Mouse (Mus musculus): Measurements from ENCODE around the gene Incenp. TPM values are rescaled to one million over a fixed set of nuclear protein-coding genes. Genes with fewer than 3 reads are reported as not detected.
"Not testable (repeated sequence)": the region's sequence is repeated elsewhere in the genome, so short reads cannot be mapped to it uniquely, and the experiment has no call there.

The Incenp gene
- polyA plus RNA-seq, 1 experiment from 2014 or later: 52.2 TPM

DNA sequence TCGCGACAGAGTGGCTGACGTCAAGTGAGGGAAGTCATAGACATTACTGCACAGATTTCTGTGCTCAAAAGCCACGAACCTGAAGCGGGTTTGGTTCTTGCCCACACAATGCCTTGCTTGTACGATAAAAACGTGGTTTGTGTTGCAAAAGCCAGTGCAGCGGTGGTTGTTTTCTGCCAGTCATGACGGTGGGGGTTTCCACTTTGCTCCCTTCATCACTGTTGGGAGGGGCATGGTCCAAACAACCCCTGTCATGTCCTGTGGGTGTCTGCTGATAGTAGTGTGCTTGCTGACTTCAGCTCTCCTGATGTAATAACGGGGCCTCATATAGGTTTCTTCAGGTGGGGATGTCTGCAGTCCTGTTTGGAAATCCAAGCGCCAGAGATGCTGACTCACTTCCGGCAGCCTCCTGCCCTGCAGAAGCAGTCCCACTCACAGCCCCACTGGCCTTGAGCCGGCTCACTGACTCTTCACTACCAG lies 39.5 kb upstream of the Incenp start:
- 0 out of 2 replicates have a peak overlapping the region, but pooled peaks have one; percentile 7 for H3K4me2 ChIP-seq (ENCODE audit: low read length)
- 45% methylated on average over 13 of the region's 13 CpGs for WGBS
- H3K4me1 ChIP-seq (ENCODE audit: control insufficient read depth in 2 of 2, insufficient read depth in 2 of 2, low read length in 2 of 2): peaks cover 21 to 28% of the 10 kb centered on the region in 2 experiments
- H3K9ac ChIP-seq (ENCODE audit: low read length): no peak overlapping the region
- H3K27ac ChIP-seq (replicated peaks in 1 of 2; ENCODE audit: control insufficient read depth in 1 of 2, insufficient read depth in 1 of 2, low read depth in 2 of 2, low read length in 2 of 2): peak overlapping the region in 1 of 2 experiments; percentile 1; a peak in 1 of 4 replicates
- no peak for ATAC-seq (ENCODE audit: insufficient number of reproducible peaks, insufficient read depth, low FRiP score, low read depth)
- H3K36me3 ChIP-seq (ENCODE audit: control insufficient read depth, insufficient read depth, low read length): no peaks in the 10 kb centered on the region
- H3K27me3 ChIP-seq (ENCODE audit: control insufficient read depth, insufficient read depth, low read length): no peaks in the 10 kb centered on the region
- no peaks in the 10 kb centered on the region for H3K9me3 ChIP-seq (ENCODE audit: control insufficient read depth, low read length)
- H3K4me3 ChIP-seq (ENCODE audit: control insufficient read depth in 1 of 2, insufficient read depth in 1 of 2, low read depth in 1 of 2, low read length in 2 of 2): no peak overlapping the region

DNA sequence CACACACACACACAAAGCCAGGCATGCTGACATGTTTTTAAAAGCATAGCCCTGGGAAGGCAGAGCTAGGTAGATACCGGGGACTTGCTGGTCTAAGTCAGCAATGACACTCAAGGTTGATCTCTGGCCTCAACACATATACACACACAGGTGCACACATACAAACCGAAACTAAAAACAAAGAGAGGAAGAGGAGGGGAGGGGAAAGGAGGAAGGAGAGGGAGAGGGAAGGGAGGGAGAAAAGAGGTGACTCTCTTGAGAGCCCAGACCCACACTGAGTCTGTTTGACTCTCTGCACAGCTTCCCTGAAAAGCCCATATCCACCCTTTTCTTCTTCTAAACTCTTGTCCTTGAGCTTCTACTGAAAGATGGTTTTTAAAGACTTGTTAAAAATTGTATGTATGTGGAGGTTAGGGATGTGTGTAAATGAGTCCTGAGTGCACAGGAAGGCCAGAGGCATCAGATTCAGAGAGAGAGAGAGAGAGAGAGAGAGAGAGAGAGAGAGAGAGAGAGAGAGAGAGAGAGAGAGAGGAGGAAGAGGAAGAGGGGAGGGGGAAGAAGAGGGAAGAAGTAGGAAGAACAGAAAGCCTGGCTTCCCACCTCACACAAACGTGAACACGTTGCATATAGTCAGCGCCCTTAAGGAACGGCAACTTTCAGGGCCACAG lies 38.9 kb upstream of the Incenp start:
- H3K9me3 ChIP-seq (ENCODE audit: control insufficient read depth, low read length): no peaks in the 10 kb centered on the region
- H3K9ac ChIP-seq (ENCODE audit: low read length): no peak overlapping the region
- ATAC-seq (ENCODE audit: insufficient number of reproducible peaks, insufficient read depth, low FRiP score, low read depth): no peak
- 55% methylated on average over 6 of the region's 6 CpGs for WGBS
- no peak overlapping the region for H3K4me3 ChIP-seq (ENCODE audit: control insufficient read depth in 1 of 2, insufficient read depth in 1 of 2, low read depth in 1 of 2, low read length in 2 of 2)
- peak overlapping the region in 1 of 2 experiments; percentile 1; a peak in 1 of 4 replicates for H3K27ac ChIP-seq (replicated peaks in 1 of 2; ENCODE audit: control insufficient read depth in 1 of 2, insufficient read depth in 1 of 2, low read depth in 2 of 2, low read length in 2 of 2)
- no peaks in the 10 kb centered on the region for H3K27me3 ChIP-seq (ENCODE audit: control insufficient read depth, insufficient read depth, low read length)
- 0 out of 2 replicates have a peak overlapping the region, but pooled peaks have one; percentile 7 for H3K4me2 ChIP-seq (ENCODE audit: low read length)
- H3K4me1 ChIP-seq (ENCODE audit: control insufficient read depth in 2 of 2, insufficient read depth in 2 of 2, low read length in 2 of 2): peaks cover 20 to 26% of the 10 kb centered on the region in 2 experiments
- no peaks in the 10 kb centered on the region for H3K36me3 ChIP-seq (ENCODE audit: control insufficient read depth, insufficient read depth, low read length)

DNA sequence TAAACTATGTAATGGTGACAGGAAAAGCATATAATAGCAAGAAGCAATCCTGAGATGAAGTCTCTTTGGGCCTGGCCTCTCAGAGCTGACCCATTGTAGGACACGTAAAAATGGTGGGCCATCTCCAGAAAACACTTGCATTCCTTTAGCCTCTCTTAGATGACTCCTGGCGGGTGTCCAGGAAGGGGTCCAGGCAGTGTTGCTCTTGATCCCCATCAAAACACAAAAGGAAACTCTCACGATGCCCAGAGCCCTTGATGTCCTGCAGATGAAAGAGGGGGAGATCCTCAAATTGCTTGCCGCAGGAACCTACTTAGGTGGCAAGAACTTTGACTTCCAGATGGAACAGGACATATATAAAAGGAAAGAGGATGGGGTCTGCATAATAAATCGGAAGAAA lies 38.1 kb upstream of the Incenp start:
- H3K9me3 ChIP-seq (ENCODE audit: control insufficient read depth, low read length): no peaks in the 10 kb centered on the region
- H3K36me3 ChIP-seq (ENCODE audit: control insufficient read depth, insufficient read depth, low read length): no peaks in the 10 kb centered on the region
- H3K9ac ChIP-seq (ENCODE audit: low read length): no peak overlapping the region
- H3K4me2 ChIP-seq (ENCODE audit: low read length): no peak overlapping the region
- H3K27me3 ChIP-seq (ENCODE audit: control insufficient read depth, insufficient read depth, low read length): no peaks in the 10 kb centered on the region
- peaks cover 12 to 17% of the 10 kb centered on the region in 2 experiments; a peak in 3 of 4 replicates for H3K4me1 ChIP-seq (ENCODE audit: control insufficient read depth in 2 of 2, insufficient read depth in 2 of 2, low read length in 2 of 2)
- no peak for ATAC-seq (ENCODE audit: insufficient number of reproducible peaks, insufficient read depth, low FRiP score, low read depth)
- H3K27ac ChIP-seq (replicated peaks in 1 of 2; ENCODE audit: control insufficient read depth in 1 of 2, insufficient read depth in 1 of 2, low read depth in 2 of 2, low read length in 2 of 2): no peak overlapping the region
- H3K4me3 ChIP-seq (ENCODE audit: control insufficient read depth in 1 of 2, insufficient read depth in 1 of 2, low read depth in 1 of 2, low read length in 2 of 2): no peak overlapping the region
- 50% methylated on average over 5 of the region's 5 CpGs for WGBS

- Histone ChIP-seq H3K9me3 (ENCODE audit: control insufficient read depth, low read length) (no peaks in the 10 kb centered on the region), H3K4me3 (ENCODE audit: control insufficient read depth in 1 of 2, insufficient read depth in 1 of 2, low read depth in 1 of 2, low read length in 2 of 2) (no peak overlapping the region), H3K27me3 (ENCODE audit: control insufficient read depth, insufficient read depth, low read length) (no peaks in the 10 kb centered on the region), H3K36me3 (ENCODE audit: control insufficient read depth, insufficient read depth, low read length) (no peaks in the 10 kb centered on the region), H3K27ac (replicated peaks in 1 of 2; ENCODE audit: control insufficient read depth in 1 of 2, insufficient read depth in 1 of 2, low read depth in 2 of 2, low read length in 2 of 2) (no peak overlapping the region), H3K4me2 (ENCODE audit: low read length) (no peak overlapping the region), H3K9ac (ENCODE audit: low read length) (no peak overlapping the region), H3K4me1 (ENCODE audit: control insufficient read depth in 2 of 2, insufficient read depth in 2 of 2, low read length in 2 of 2) (peaks cover 8 to 12% of the 10 kb centered on the region in 2 experiments; a peak in 3 of 4 replicates)
- 67% methylated on average over 5 of the region's 5 CpGs for WGBS
- ATAC-seq (ENCODE audit: insufficient number of reproducible peaks, insufficient read depth, low FRiP score, low read depth): no peak
These were observed 37.2 kb upstream of the Incenp start for GRCm38 (mm10) chr19:9936579-9936978.

GRCm38 (mm10) chr19:9933908-9934307 lies 34.6 kb upstream of the Incenp start:
- H3K4me2 ChIP-seq (ENCODE audit: low read length): no peak overlapping the region
- no peaks in the 10 kb centered on the region for H3K27me3 ChIP-seq (ENCODE audit: control insufficient read depth, insufficient read depth, low read length)
- H3K27ac ChIP-seq (replicated peaks in 1 of 2; ENCODE audit: control insufficient read depth in 1 of 2, insufficient read depth in 1 of 2, low read depth in 2 of 2, low read length in 2 of 2): no peak overlapping the region
- H3K36me3 ChIP-seq (ENCODE audit: control insufficient read depth, insufficient read depth, low read length): no peaks in the 10 kb centered on the region
- peaks cover 11 to 12% of the 10 kb centered on the region in 2 experiments; a peak in 3 of 4 replicates for H3K4me1 ChIP-seq (ENCODE audit: control insufficient read depth in 2 of 2, insufficient read depth in 2 of 2, low read length in 2 of 2)
- 69% methylated on average over 2 of the region's 2 CpGs for WGBS
- H3K9ac ChIP-seq (ENCODE audit: low read length): no peak overlapping the region
- no peak for ATAC-seq (ENCODE audit: insufficient number of reproducible peaks, insufficient read depth, low FRiP score, low read depth)
- no peak overlapping the region for H3K4me3 ChIP-seq (ENCODE audit: control insufficient read depth in 1 of 2, insufficient read depth in 1 of 2, low read depth in 1 of 2, low read length in 2 of 2)
- H3K9me3 ChIP-seq (ENCODE audit: control insufficient read depth, low read length): no peaks in the 10 kb centered on the region

GRCm38 (mm10) chr19:9931167-9931607 lies 31.8 kb upstream of the Incenp start:
- peak; percentile 68 for ATAC-seq (ENCODE audit: insufficient number of reproducible peaks, insufficient read depth, low FRiP score, low read depth)
- H3K9me3 ChIP-seq (ENCODE audit: control insufficient read depth, low read length); H3K4me3 ChIP-seq (ENCODE audit: control insufficient read depth in 1 of 2, insufficient read depth in 1 of 2, low read depth in 1 of 2, low read length in 2 of 2); H3K36me3 ChIP-seq (ENCODE audit: control insufficient read depth, insufficient read depth, low read length); H3K4me2 ChIP-seq (ENCODE audit: low read length); H3K4me1 ChIP-seq (ENCODE audit: control insufficient read depth in 2 of 2, insufficient read depth in 2 of 2, low read length in 2 of 2); H3K9ac ChIP-seq (ENCODE audit: low read length); H3K27ac ChIP-seq (replicated peaks in 1 of 2; ENCODE audit: control insufficient read depth in 1 of 2, insufficient read depth in 1 of 2, low read depth in 2 of 2, low read length in 2 of 2); H3K27me3 ChIP-seq (ENCODE audit: control insufficient read depth, insufficient read depth, low read length): not testable (repeated sequence)
- WGBS: 43% methylated on average over 2 of the region's 2 CpGs

- no peak overlapping the region for H3K4me3 ChIP-seq (ENCODE audit: control insufficient read depth in 1 of 2, insufficient read depth in 1 of 2, low read depth in 1 of 2, low read length in 2 of 2)
- 84% methylated on average over 9 of the region's 9 CpGs for WGBS
These were observed 28.7 kb upstream of the Incenp start for GRCm38 (mm10) chr19:9928089-9928488.

More at GRCm38 (mm10) chr19:9928089-9928488, 28.7 kb upstream of the Incenp start:
- Histone ChIP-seq H3K36me3 (ENCODE audit: control insufficient read depth, insufficient read depth, low read length) (no peaks in the 10 kb centered on the region), H3K27ac (replicated peaks in 1 of 2; ENCODE audit: control insufficient read depth in 1 of 2, insufficient read depth in 1 of 2, low read depth in 2 of 2, low read length in 2 of 2) (no peak overlapping the region), H3K9ac (ENCODE audit: low read length) (no peak overlapping the region), H3K4me2 (ENCODE audit: low read length) (no peak overlapping the region), H3K27me3 (ENCODE audit: control insufficient read depth, insufficient read depth, low read length) (no peaks in the 10 kb centered on the region), H3K4me1 (ENCODE audit: control insufficient read depth in 2 of 2, insufficient read depth in 2 of 2, low read length in 2 of 2) (peaks cover 6 to 11% of the 10 kb centered on the region in 2 experiments), H3K9me3 (ENCODE audit: control insufficient read depth, low read length) (no peaks in the 10 kb centered on the region)
- no peak for ATAC-seq (ENCODE audit: insufficient number of reproducible peaks, insufficient read depth, low FRiP score, low read depth)
